Mouse (Mus musculus) intestine, postnatal 0 days (tissue): ENCODE data around the gene S100a11. TPM values are rescaled to one million over a fixed set of nuclear protein-coding genes. Genes with fewer than 3 reads are reported as not detected.

Experiments used
- ATAC-seq: fragments of 200-750 bp; cut with Nextera tagmentation; 2 replicates; pipeline ENCODE4 v1.8.0; 2017; ENCODE audit warnings: mild to moderate bottlenecking, moderate TSS enrichment, moderate library complexity
- H3K27ac ChIP-seq: fragments of 300-500 bp; sonication (generic); 2 replicates; pipeline ENCODE4 v1.5.1; 2014; ENCODE audit warnings: mild to moderate bottlenecking, low read depth, low read length, moderate library complexity
- H3K27me3 ChIP-seq: fragments of 300-500 bp; sonication (generic); replicated peaks from 2 replicates; pipeline ENCODE4 v1.6.1; 2014; ENCODE audit warnings: low read length, mixed read lengths; ENCODE audit not compliant: control insufficient read depth, insufficient read depth
- H3K36me3 ChIP-seq: fragments of 300-500 bp; sonication (generic); 2 replicates; pipeline ENCODE4 v1.6.1; 2014; ENCODE audit warnings: mild to moderate bottlenecking, moderate library complexity; ENCODE audit not compliant: control insufficient read depth, insufficient read depth
- H3K4me1 ChIP-seq: fragments of 300-500 bp; sonication (generic); replicated peaks from 2 replicates; pipeline ENCODE4 v1.6.1; 2014; ENCODE audit warnings: antibody characterized with exemption, low read length, mixed read lengths; ENCODE audit not compliant: control insufficient read depth, insufficient read depth
- H3K4me2 ChIP-seq: fragments of 300-500 bp; sonication (generic); replicated peaks from 2 replicates; pipeline ENCODE4 v1.6.1; 2014; ENCODE audit warnings: low read depth, mild to moderate bottlenecking, moderate library complexity
- H3K4me3 ChIP-seq: fragments of 300-500 bp; sonication (generic); 2 replicates; pipeline ENCODE4 v1.5.1; 2014; ENCODE audit warnings: low read depth, low read length
- H3K9ac ChIP-seq: fragments of 300-500 bp; sonication (generic); 2 replicates; pipeline ENCODE4 v1.6.1; 2014; ENCODE audit warnings: mild to moderate bottlenecking, low read depth, low read length
- H3K9me3 ChIP-seq: fragments of 300-500 bp; sonication (generic); 2 replicates; pipeline ENCODE4 v1.6.1; 2016; ENCODE audit warnings: mixed run types; ENCODE audit not compliant: control insufficient read depth
- CTCF ChIP-seq: sonication (generic); IDR thresholded peaks from 2 replicates; pipeline ENCODE4 v1.5.1; 2016; ENCODE audit warnings: low read depth, mild to moderate bottlenecking, control low read depth, antibody characterized with exemption, moderate library complexity
- WGBS: fragments of 180-500 bp; shearing (Covaris S2); extraction: QIAGEN DNeasy Blood & Tissue Kit; methylation state at CpG from one replicate; pipeline ENCODE4 v1.1.7; 2014; 5-methylcytosine and 5-hydroxymethylcytosine counted together
- polyA plus RNA-seq: library from polyadenylated mRNA; unstranded; fragments of >200 nt; fragmentation: Nextera tagmentation; extraction: Ambion mirVana; gene quantifications from 2 replicates; pipeline ENCODE4 v1.2.1, GENCODE M21; 2015

The S100a11 gene
- polyA plus RNA-seq, 1 experiment from 2014 or later: 965 TPM

GRCm38 (mm10) chr3:93506881-93507325 lies 13.4 kb upstream of the S100a11 start:
- 0 out of 2 replicates have a peak, but pooled peaks cover 2% of the 10 kb centered on the region for H3K4me1 ChIP-seq
- H3K9ac ChIP-seq: no peak overlapping the region
- peak; percentile 9; the same call in 1 of the 2 replicates for ATAC-seq
- 0 out of 2 replicates have a peak overlapping the region, but pooled peaks have one; percentile 50 for H3K27ac ChIP-seq
- H3K4me2 ChIP-seq: peak overlapping the region; percentile 63; the same call in 1 of the 2 replicates
- no peak overlapping the region for H3K4me3 ChIP-seq
- H3K9me3 ChIP-seq: no peaks in the 10 kb centered on the region
- no peaks in the 10 kb centered on the region for H3K27me3 ChIP-seq
- WGBS: 54% methylated on average over 5 of the region's 5 CpGs
- no peaks in the 10 kb centered on the region for H3K36me3 ChIP-seq
- no peak for TF ChIP-seq CTCF

GRCm38 (mm10) chr3:93509301-93509700 lies 11.0 kb upstream of the S100a11 start:
- no peaks in the 10 kb centered on the region for H3K9me3 ChIP-seq
- no peak overlapping the region for H3K4me3 ChIP-seq
- no peaks in the 10 kb centered on the region for H3K36me3 ChIP-seq
- H3K27ac ChIP-seq: no peak overlapping the region
- 0 out of 2 replicates have a peak, but pooled peaks cover 2% of the 10 kb centered on the region for H3K4me1 ChIP-seq
- WGBS: 46% methylated on average over 1 of the region's 1 CpGs
- no peak overlapping the region for H3K9ac ChIP-seq
- TF ChIP-seq CTCF: no peak
- H3K4me2 ChIP-seq: no peak overlapping the region
- no peak for ATAC-seq
- H3K27me3 ChIP-seq: no peaks in the 10 kb centered on the region

GRCm38 (mm10) chr3:93511036-93511435 lies 9.3 kb upstream of the S100a11 start:
- no peak for TF ChIP-seq CTCF
- no peak overlapping the region for H3K4me2 ChIP-seq
- 56% methylated on average over 1 of the region's 1 CpGs for WGBS
- ATAC-seq: no peak
- no peak overlapping the region for H3K27ac ChIP-seq
- 0 out of 2 replicates have a peak, but pooled peaks cover 2% of the 10 kb centered on the region for H3K4me1 ChIP-seq
- H3K36me3 ChIP-seq: no peaks in the 10 kb centered on the region
- no peak overlapping the region for H3K9ac ChIP-seq
- no peaks in the 10 kb centered on the region for H3K27me3 ChIP-seq
- H3K9me3 ChIP-seq: no peaks in the 10 kb centered on the region
- no peak overlapping the region for H3K4me3 ChIP-seq

GRCm38 (mm10) chr3:93511801-93512200 lies 8.5 kb upstream of the S100a11 start:
- Histone ChIP-seq H3K27me3 (no peaks in the 10 kb centered on the region), H3K27ac (no peak overlapping the region), H3K9me3 (no peaks in the 10 kb centered on the region), H3K4me1 (0 out of 2 replicates have a peak, but pooled peaks cover 2% of the 10 kb centered on the region), H3K9ac (no peak overlapping the region), H3K4me3 (no peak overlapping the region), H3K4me2 (no peak overlapping the region), H3K36me3 (no peaks in the 10 kb centered on the region)
- no peak for TF ChIP-seq CTCF
- no peak for ATAC-seq
- 94% methylated on average over 1 of the region's 1 CpGs for WGBS

- no peak overlapping the region for H3K9ac ChIP-seq
- H3K27me3 ChIP-seq: no peaks in the 10 kb centered on the region
- H3K27ac ChIP-seq: no peak overlapping the region
- H3K4me2 ChIP-seq: no peak overlapping the region
- no peak overlapping the region for H3K4me3 ChIP-seq
- H3K9me3 ChIP-seq: no peaks in the 10 kb centered on the region
- H3K4me1 ChIP-seq: no peaks in the 10 kb centered on the region
- 80% methylated on average over 7 of the region's 7 CpGs for WGBS
- ATAC-seq: no peak
- no peak for TF ChIP-seq CTCF
- no peaks in the 10 kb centered on the region for H3K36me3 ChIP-seq
Observed at GRCm38 (mm10) chr3:93512386-93513101, 7.7 kb upstream of the S100a11 start.

DNA sequence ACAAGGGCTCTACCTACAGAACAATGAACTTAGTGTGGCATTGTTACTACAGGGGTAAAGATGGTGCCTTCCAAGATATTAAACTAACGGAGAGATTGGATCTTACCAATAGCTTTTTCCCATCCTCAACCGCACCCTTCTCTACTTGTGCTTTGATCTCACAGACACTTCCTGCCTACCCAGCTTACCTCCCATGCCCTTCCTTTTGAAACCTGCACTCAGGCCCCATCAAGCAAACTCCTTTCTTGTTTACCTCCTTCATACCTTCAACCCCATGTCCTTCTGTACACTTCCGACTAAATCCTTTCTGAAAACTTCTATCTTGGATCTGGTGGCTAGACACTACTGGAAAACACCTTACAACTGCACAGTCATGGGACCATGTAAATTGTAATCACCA lies 5.7 kb upstream of the S100a11 start:
- no peaks in the 10 kb centered on the region for H3K4me1 ChIP-seq
- no peaks in the 10 kb centered on the region for H3K27me3 ChIP-seq
- no peaks in the 10 kb centered on the region for H3K36me3 ChIP-seq
- H3K4me3 ChIP-seq: no peak overlapping the region
- WGBS: 84% methylated on average over 3 of the region's 3 CpGs
- TF ChIP-seq CTCF: no peak
- no peak overlapping the region for H3K27ac ChIP-seq
- ATAC-seq: no peak
- H3K4me2 ChIP-seq: no peak overlapping the region
- no peak overlapping the region for H3K9ac ChIP-seq
- no peaks in the 10 kb centered on the region for H3K9me3 ChIP-seq
